Mouse (Mus musculus): ENCODE results near the gene Omt2a.
"Not testable (repeated sequence)": the region's sequence is repeated elsewhere in the genome, so short reads cannot be mapped to it uniquely, and the experiment has no call there.

Gene Omt2a

DNA sequence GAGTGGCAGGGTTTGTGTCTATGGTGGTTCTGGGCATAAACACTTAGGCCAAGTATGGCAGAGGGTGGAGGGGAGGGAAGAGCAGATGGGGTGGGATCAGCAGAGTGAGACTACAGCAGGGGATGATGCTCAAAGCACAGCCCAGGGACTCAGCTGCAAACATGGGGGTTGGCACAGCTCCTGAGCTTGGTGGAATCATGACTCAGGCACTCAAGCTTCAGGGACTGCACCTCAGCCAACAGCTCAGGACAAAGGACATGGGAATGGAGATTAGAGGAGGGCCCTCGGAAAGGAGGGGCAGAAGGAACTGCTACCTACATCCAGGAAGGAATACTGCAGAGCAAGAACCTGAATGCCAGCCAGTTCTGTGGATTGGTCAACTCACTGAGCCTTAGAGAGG, 15.5 kb downstream of the Omt2a start:
- not testable (repeated sequence) for ATAC-seq (ENCODE audit: insufficient number of reproducible peaks, low FRiP score, low TSS enrichment)

- ATAC-seq (ENCODE audit: insufficient number of reproducible peaks, low FRiP score, low TSS enrichment), result no peak
Observed at GRCm38 (mm10) chr9:78298232-78298631, 16.4 kb downstream of the Omt2a start.

- ATAC-seq (ENCODE audit: insufficient number of reproducible peaks, low FRiP score, low TSS enrichment), result peak; percentile 31; the same call in 1 of the 2 replicates
Observed at GRCm38 (mm10) chr9:78296089-78296488, 18.5 kb downstream of the Omt2a start.

GRCm38 (mm10) chr9:78294781-78295180, 19.8 kb downstream of the Omt2a start:
- ATAC-seq (ENCODE audit: insufficient number of reproducible peaks, low FRiP score, low TSS enrichment), result not testable (repeated sequence)

DNA sequence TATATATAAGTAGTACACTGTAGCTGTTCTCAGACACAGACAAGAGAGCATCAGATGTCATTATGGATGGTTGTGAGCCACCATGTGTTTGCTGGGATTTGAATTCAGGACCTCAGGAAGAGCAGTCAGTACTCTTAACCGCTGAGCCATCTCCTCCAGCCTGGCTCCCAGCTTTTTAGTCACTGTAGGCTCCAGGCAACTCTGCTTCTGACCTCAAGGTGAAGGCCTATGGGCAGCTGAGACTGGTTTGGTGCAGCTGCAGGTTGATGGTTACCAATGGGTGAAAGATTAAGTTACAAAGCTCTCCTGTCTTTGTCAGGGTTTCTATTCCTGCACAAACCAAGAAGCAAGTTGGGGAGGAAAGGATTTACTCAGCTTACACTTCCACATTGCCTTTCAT, 20.9 kb downstream of the Omt2a start:
- not testable (repeated sequence) for ATAC-seq (ENCODE audit: insufficient number of reproducible peaks, low FRiP score, low TSS enrichment)

GRCm38 (mm10) chr9:78292462-78292861, 22.1 kb downstream of the Omt2a start:
- ATAC-seq (ENCODE audit: insufficient number of reproducible peaks, low FRiP score, low TSS enrichment), result not testable (repeated sequence)

- not testable (repeated sequence) for ATAC-seq (ENCODE audit: insufficient number of reproducible peaks, low FRiP score, low TSS enrichment)
Observed at GRCm38 (mm10) chr9:78289723-78290122, 24.9 kb downstream of the Omt2a start, which contains the start of gene Gm10639. Gene Gm10639 (plus strand): TSS chr9:78289923.

DNA sequence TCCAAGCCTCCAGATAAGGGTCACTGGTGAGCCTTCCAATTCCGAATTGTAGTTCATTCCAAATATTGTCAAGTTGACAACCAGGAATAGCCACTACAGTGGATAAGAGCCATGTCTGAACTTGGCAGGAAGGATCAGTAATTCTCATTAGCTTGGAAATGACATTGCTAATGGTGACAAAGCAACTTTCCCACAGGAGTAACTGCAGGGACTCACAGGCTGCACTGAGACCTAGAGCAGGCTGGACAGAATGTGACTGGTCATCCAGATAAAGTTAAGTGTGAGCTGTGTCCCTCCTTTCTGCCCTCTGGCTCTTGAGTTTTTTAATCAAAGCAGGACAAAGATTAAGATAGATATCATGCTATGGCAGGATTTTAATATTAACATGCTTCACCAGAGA, 25.5 kb downstream of the Omt2a start:
- not testable (repeated sequence) for ATAC-seq (ENCODE audit: insufficient number of reproducible peaks, low FRiP score, low TSS enrichment)

DNA sequence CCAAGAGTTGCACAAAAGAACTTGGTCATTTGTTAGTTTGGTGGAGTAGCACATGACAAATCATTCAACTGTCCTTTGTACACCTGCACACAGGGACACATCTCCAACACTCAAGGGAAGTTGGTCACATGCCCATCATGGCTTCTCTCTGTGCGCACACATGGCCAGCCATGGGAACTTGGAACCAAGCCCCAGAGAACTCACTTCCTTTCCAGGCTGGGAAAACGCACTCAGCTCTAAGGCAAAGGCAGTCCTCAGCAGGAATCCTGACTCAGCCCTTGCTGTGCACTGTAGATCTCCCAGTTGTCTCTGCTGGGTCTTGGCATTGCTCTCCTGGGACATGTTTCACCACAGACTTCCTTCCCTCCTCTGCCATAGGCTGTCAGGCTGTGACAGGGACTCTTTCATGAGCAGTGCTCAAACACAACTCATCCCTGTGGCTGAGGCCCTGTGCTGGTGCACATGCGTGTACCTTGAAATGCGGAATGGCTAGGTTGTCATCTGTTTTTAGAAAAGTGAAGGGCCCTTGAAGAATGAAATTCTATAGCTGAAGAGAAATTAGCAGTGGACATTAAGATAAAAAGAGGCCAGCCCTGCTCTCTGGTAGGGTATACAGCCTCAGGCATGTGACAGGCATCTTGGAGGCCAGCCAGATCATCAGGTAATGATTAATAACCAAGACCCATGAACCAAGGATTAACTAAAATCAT, 32.4 kb downstream of the Omt2a start:
- ATAC-seq (ENCODE audit: insufficient number of reproducible peaks, low FRiP score, low TSS enrichment), result not testable (repeated sequence)

- ATAC-seq (ENCODE audit: insufficient number of reproducible peaks, low FRiP score, low TSS enrichment), result not testable (repeated sequence)
Observed at GRCm38 (mm10) chr9:78270945-78271344, 43.7 kb downstream of the Omt2a start.
